Mouse (Mus musculus): ENCODE measurements at regions not wholly inside any gene's neighbourhood (a gene's known extent, or its start where the extent isn't known, plus 50 kb on each side); places are given as distances from the start of the nearest gene placed in this dataset.
A peak's percentile ranks its signal among the peaks of the same experiment; 100 is the strongest.

GRCm38 (mm10) chr5:4530236-4531067 is 227.4 kb downstream of the Fzd1 start:
- H3K27me3 ChIP-seq (ENCODE audit: low read depth, poor library complexity, severe bottlenecking), result no peaks in the 10 kb centered on the region
- H3K36me3 ChIP-seq, result no peaks in the 10 kb centered on the region
- no peak overlapping the region for H3K4me3 ChIP-seq
- H3K27ac ChIP-seq, result no peak overlapping the region
- H3K9me3 ChIP-seq (replicated peaks), result no peaks in the 10 kb centered on the region
- no peak for DNase-seq (ENCODE audit: low spot score)
- peaks cover 38% of the 10 kb centered on the region for H3K4me1 ChIP-seq
- WGBS, result 38% methylated on average over 10 of the region's 10 CpGs

DNA sequence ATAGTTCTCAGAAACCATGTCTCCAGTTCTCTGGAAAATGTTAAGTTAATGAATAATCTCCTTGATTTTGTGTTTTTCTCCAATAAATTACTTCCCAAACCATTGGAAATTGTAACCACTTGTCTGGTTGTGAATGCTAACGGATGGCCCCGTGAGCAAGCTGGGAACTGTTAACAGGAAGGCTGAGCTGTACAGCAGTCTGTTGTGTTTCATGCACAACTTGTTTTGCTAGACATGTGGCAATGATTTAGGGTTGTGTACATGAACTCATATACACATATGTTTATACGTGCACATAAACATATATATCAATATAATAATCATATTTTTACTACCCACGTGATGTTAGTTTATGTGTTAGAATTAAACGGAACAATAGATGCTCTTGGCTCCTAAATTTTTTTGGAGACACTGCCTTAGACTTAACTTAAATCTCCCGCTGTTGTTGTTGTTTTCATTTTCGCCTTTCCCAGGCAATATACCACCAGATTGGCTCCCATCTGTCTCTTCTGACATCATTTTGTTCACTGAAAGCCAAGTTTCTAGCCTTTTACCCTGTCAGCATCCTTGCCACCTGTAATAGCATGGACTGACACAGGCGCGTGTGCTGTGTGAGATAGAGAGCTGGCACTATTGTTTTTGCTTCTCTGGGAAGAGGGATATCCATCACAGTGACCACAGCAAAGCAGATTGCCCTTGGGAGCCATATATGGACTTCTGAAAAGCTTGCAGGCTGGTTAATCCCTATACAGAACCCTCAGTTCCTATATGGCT is 231.6 kb downstream of the Fzd1 start:
- no peaks in the 10 kb centered on the region for H3K27me3 ChIP-seq (ENCODE audit: low read depth, poor library complexity, severe bottlenecking)
- WGBS, result 80% methylated on average over 9 of the region's 9 CpGs
- H3K27ac ChIP-seq, result 0 out of 2 replicates have a peak overlapping the region, but pooled peaks have one; percentile 25
- H3K4me1 ChIP-seq, result peaks cover 19% of the 10 kb centered on the region
- no peak for DNase-seq (ENCODE audit: low spot score)
- H3K9me3 ChIP-seq (replicated peaks), result no peaks in the 10 kb centered on the region
- H3K36me3 ChIP-seq, result no peaks in the 10 kb centered on the region
- H3K4me3 ChIP-seq, result no peak overlapping the region

- DNase-seq (ENCODE audit: low spot score), result no peak
- H3K9me3 ChIP-seq (replicated peaks), result no peaks in the 10 kb centered on the region
- no peaks in the 10 kb centered on the region for H3K27me3 ChIP-seq (ENCODE audit: low read depth, poor library complexity, severe bottlenecking)
- H3K4me1 ChIP-seq, result peaks cover 31% of the 10 kb centered on the region
- 89% methylated on average over 3 of the region's 3 CpGs for WGBS
- H3K4me3 ChIP-seq, result no peak overlapping the region
- H3K36me3 ChIP-seq, result no peaks in the 10 kb centered on the region
- H3K27ac ChIP-seq, result no peak overlapping the region
Observed at GRCm38 (mm10) chr5:4500599-4500998, 257.2 kb downstream of the Fzd1 start.

DNA sequence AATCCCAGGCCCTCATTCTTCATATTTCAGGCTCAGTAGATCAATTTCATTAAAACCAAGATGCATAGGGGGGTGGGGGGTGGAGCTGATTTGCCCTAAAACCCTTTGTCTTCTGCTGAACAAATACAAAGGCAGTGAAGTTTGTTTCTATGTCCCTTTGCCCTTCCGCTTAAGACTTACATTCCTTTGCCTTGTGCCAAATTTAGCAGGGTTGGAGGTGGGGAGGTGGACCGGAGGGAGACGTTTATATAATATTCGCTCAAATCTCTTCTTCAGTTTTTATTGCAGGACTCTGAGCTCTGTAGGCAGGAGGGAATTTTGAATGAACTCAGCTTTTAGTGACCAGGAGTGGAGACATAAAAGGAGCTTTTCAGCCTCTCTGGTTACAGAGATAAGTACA is 258.8 kb downstream of the Fzd1 start:
- peaks cover 34% of the 10 kb centered on the region for H3K4me1 ChIP-seq
- H3K4me3 ChIP-seq, result no peak overlapping the region
- no peaks in the 10 kb centered on the region for H3K9me3 ChIP-seq (replicated peaks)
- no peaks in the 10 kb centered on the region for H3K36me3 ChIP-seq
- no peak for DNase-seq (ENCODE audit: low spot score)
- no peak overlapping the region for H3K27ac ChIP-seq
- WGBS, result 57% methylated on average over 4 of the region's 4 CpGs
- H3K27me3 ChIP-seq (ENCODE audit: low read depth, poor library complexity, severe bottlenecking), result no peaks in the 10 kb centered on the region

DNA sequence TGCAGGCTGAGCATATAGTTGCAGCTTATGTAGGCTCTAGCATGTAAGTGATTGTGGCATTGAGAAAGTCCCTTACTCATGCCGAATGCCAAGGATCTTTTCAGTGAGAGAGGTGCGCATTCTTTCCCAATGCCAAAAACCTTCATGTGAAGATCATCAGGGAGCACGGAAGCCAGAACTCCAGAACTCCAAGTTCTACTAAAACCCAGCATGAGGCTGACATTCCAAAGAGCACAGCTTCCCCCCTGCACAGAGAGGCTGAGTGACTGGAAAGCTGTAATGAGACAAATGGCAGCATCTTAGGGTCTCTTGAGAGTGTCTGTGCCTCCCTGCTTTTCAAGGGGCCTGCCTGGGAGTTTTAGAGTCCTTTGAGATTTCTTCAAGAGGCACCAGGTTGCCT is 259.4 kb downstream of the Fzd1 start:
- Histone ChIP-seq H3K4me1 (peaks cover 39% of the 10 kb centered on the region), H3K27me3 (ENCODE audit: low read depth, poor library complexity, severe bottlenecking) (no peaks in the 10 kb centered on the region), H3K4me3 (no peak overlapping the region), H3K36me3 (no peaks in the 10 kb centered on the region), H3K27ac (peak overlapping the region; percentile 26; the same call in 1 of the 2 replicates), H3K9me3 (replicated peaks) (no peaks in the 10 kb centered on the region)
- DNase-seq (ENCODE audit: low spot score), result no peak
- WGBS, result 82% methylated on average over 3 of the region's 3 CpGs

GRCm38 (mm10) chr5:4496907-4497200 is 261.0 kb downstream of the Fzd1 start:
- Histone ChIP-seq H3K27ac (no peak overlapping the region), H3K4me3 (no peak overlapping the region), H3K9me3 (replicated peaks) (no peaks in the 10 kb centered on the region), H3K27me3 (ENCODE audit: low read depth, poor library complexity, severe bottlenecking) (no peaks in the 10 kb centered on the region), H3K36me3 (no peaks in the 10 kb centered on the region), H3K4me1 (peaks cover 42% of the 10 kb centered on the region)
- WGBS, result 61% methylated on average over 3 of the region's 3 CpGs
- DNase-seq (ENCODE audit: low spot score), result no peak

- Histone ChIP-seq H3K4me1 (peaks cover 42% of the 10 kb centered on the region), H3K27ac (peak overlapping the region; percentile 37; the same call in 1 of the 2 replicates), H3K4me3 (no peak overlapping the region), H3K27me3 (ENCODE audit: low read depth, poor library complexity, severe bottlenecking) (no peaks in the 10 kb centered on the region), H3K36me3 (no peaks in the 10 kb centered on the region), H3K9me3 (replicated peaks) (no peaks in the 10 kb centered on the region)
- WGBS, result 54% methylated on average over 20 of the region's 20 CpGs
- no peak for DNase-seq (ENCODE audit: low spot score)
Observed at GRCm38 (mm10) chr5:4496132-4496906, 261.5 kb downstream of the Fzd1 start.

GRCm38 (mm10) chr5:4495482-4495881 is 262.4 kb downstream of the Fzd1 start:
- 69% methylated on average over 6 of the region's 6 CpGs for WGBS
- no peaks in the 10 kb centered on the region for H3K9me3 ChIP-seq (replicated peaks)
- peaks cover 42% of the 10 kb centered on the region for H3K4me1 ChIP-seq
- no peaks in the 10 kb centered on the region for H3K36me3 ChIP-seq
- no peak for DNase-seq (ENCODE audit: low spot score)
- no peaks in the 10 kb centered on the region for H3K27me3 ChIP-seq (ENCODE audit: low read depth, poor library complexity, severe bottlenecking)
- H3K4me3 ChIP-seq, result no peak overlapping the region
- H3K27ac ChIP-seq, result no peak overlapping the region

- Histone ChIP-seq H3K9me3 (replicated peaks) (no peaks in the 10 kb centered on the region; the same call in 1 of the 2 replicates), H3K4me3 (no peak overlapping the region), H3K27ac (peak overlapping the region; percentile 89), H3K36me3 (no peaks in the 10 kb centered on the region), H3K4me1 (peaks cover 36% of the 10 kb centered on the region), H3K27me3 (ENCODE audit: low read depth, poor library complexity, severe bottlenecking) (no peaks in the 10 kb centered on the region)
- 88% methylated on average over 4 of the region's 4 CpGs for WGBS
- no peak for DNase-seq (ENCODE audit: low spot score)
Observed at GRCm38 (mm10) chr5:4486391-4487132, 271.3 kb downstream of the Fzd1 start.

DNA sequence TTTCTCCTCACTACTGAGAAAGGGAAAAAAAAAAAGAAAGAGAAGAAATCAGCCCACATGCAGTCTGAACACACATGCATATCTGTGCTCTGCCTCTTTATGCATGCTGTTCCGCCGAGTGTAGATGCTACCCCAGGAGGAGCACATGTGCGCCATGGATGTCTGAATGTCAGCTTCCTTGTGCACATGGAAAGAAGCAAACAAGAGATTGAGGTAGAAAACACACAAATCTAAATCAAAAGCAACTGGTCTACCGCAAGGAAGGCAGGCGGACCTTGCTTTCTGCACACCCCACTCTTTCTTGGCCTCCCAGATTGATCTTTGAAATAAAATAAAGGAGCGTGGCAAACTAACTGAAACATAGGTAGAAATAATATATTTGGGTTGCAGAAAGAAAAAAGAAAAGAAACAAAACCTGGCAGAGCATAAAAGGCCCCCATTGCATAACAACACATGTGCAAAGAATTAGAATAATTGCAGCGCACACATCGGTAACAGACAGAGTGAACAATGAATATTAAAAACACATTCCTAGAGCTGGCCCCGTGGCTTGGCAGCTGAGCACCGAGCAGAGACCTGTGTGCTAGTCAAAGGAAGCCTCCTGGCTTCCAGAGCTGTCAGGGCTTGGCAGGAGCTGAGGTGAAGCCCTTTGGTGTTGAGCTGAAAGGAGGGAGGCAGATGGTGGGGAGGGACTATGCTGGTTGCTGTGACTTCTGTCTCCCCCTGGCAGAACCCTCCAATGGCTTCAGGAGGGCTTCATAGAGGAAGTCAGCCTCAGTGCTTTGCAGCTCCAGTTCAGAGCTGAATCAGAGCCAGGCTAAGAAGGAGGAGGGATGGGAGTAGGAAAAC is 272.1 kb downstream of the Fzd1 start:
- peak; percentile 73 for DNase-seq (ENCODE audit: low spot score)
- WGBS, result 42% methylated on average over 10 of the region's 10 CpGs
- Histone ChIP-seq H3K9me3 (replicated peaks) (no peaks in the 10 kb centered on the region; the same call in 1 of the 2 replicates), H3K27ac (peak overlapping the region; percentile 89), H3K4me1 (peaks cover 36% of the 10 kb centered on the region), H3K4me3 (no peak overlapping the region), H3K27me3 (ENCODE audit: low read depth, poor library complexity, severe bottlenecking) (no peaks in the 10 kb centered on the region), H3K36me3 (no peaks in the 10 kb centered on the region)

- Histone ChIP-seq H3K9me3 (replicated peaks) (no peaks in the 10 kb centered on the region; the same call in 1 of the 2 replicates), H3K27ac (peak overlapping the region; percentile 89), H3K27me3 (ENCODE audit: low read depth, poor library complexity, severe bottlenecking) (no peaks in the 10 kb centered on the region), H3K4me3 (0 out of 2 replicates have a peak overlapping the region, but pooled peaks have one; percentile 15), H3K36me3 (no peaks in the 10 kb centered on the region), H3K4me1 (peaks cover 40% of the 10 kb centered on the region)
- 20% methylated on average over 6 of the region's 6 CpGs for WGBS
- peak; percentile 63 for DNase-seq (ENCODE audit: low spot score)
Observed at GRCm38 (mm10) chr5:4484780-4485179, 273.1 kb downstream of the Fzd1 start.
